10 mouse cellular contexts compared by ENCODE assay signal in the genomic region with DNA sequence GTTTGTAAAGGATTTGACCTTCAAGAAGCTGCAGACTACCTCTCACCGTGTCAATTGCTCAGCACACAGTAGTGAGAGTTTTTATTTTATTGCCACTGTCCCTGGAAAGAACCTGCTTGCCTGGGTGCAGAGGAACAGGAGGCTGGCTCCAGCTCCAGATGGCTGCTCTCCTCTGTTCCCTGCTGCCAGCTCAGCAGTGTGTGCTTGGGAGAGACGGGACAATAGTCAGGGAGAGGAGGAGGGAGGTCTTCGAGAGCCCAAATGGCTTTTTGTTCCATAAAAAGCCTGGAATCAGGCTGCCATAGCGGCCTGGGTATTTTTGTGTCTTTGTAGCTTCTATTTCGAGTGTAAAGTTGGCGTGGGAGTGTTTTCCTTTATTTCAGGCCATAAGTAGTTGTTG. TPM values are rescaled to one million over a fixed set of nuclear protein-coding genes. Genes with fewer than 3 reads are reported as not detected.
DNase-seq lines count a peak whose midpoint lies in the region; ATAC-seq and TF ChIP-seq lines count a peak whose summit lies in the region.
"Had no signal": no experiment of that assay in that cellular context is flagged by ENCODE, and none has a peak within 500 bp of the region (broad histone marks: within the 10 kb centered on the region; RNA-seq: fewer than 3 reads in every experiment).

No protein-coding gene starts in this region.

- peak; percentile 4 for DNase-seq in lung, embryonic 14.5 days
- DNase-seq in lung, adult 18-20 months = no peak
- DNase-seq in heart, adult 2 months = peak; percentile 38 to 46
- DNase-seq in layer of hippocampus, adult 18-20 months (ENCODE audit: low spot score in 2 of 2) = peak; percentile 78 to 85
- peak; percentile 53 for DNase-seq in midbrain, postnatal 0 days (ENCODE audit: low spot score)
- DNase-seq in spleen, postnatal 14 days (ENCODE audit: low spot score in 2 of 2) = no peak
- no peak for DNase-seq in spleen, postnatal 36 days (ENCODE audit: low spot score in 2 of 2)
- DNase-seq in thymus, postnatal 4 days = no peak

- H3K4me2 ChIP-seq in lung, embryonic 14.5 days = no peak overlapping the region
- H3K4me2 ChIP-seq in midbrain, postnatal 0 days (ENCODE audit: low read depth, low read length, poor library complexity, severe bottlenecking) = no peak overlapping the region
- H3K4me2 ChIP-seq: embryonic facial prominence, embryonic 15.5 days had no signal

- no peak for ATAC-seq in lung, embryonic 14.5 days (ENCODE audit: insufficient read depth)
- ATAC-seq in midbrain, postnatal 0 days (ENCODE audit: low FRiP score) = peak; percentile 60; the same call in 1 of the 2 replicates

- intact Hi-C loops in heart, adult 2 months (cut with DNase I) = loop anchor here (10.0 kb wide), 2 partner anchors 240 to 280 kb away; no protein-coding TSS in a partner anchor

- no peaks in the 10 kb centered on the region for H3K9me3 ChIP-seq in lung, embryonic 14.5 days (ENCODE audit: low read depth, low read length)
- no peaks in the 10 kb centered on the region for H3K9me3 ChIP-seq in midbrain, postnatal 0 days (ENCODE audit: low read length)
- H3K9me3 ChIP-seq: embryonic facial prominence, embryonic 15.5 days had no signal

- no peaks in the 10 kb centered on the region for H3K4me1 ChIP-seq in lung, embryonic 14.5 days (ENCODE audit: insufficient read depth)
- peaks cover 10% of the 10 kb centered on the region for H3K4me1 ChIP-seq in heart, adult 2 months (ENCODE audit: control insufficient read depth, insufficient read depth, low read length)
- no peaks in the 10 kb centered on the region for H3K4me1 ChIP-seq in midbrain, postnatal 0 days (ENCODE audit: insufficient read depth, low read length)
- H3K4me1 ChIP-seq: embryonic facial prominence, embryonic 15.5 days had no signal

- 0 out of 2 replicates have a peak, but pooled peaks have one; percentile 22 for TF ChIP-seq POLR2A in heart, adult 2 months (IDR thresholded peaks at IDR 0.05; ENCODE audit: insufficient read depth, low read depth, low read length)

- H3K27me3 ChIP-seq in lung, embryonic 14.5 days (ENCODE audit: insufficient read depth, low read length) = no peaks in the 10 kb centered on the region
- no peaks in the 10 kb centered on the region for H3K27me3 ChIP-seq in heart, adult 2 months (ENCODE audit: control insufficient read depth, insufficient read depth, low read length)
- H3K27me3 ChIP-seq in midbrain, postnatal 0 days (ENCODE audit: insufficient read depth, low read length) = no peaks in the 10 kb centered on the region
- H3K27me3 ChIP-seq: embryonic facial prominence, embryonic 15.5 days had no signal

- H3K36me3 ChIP-seq in lung, embryonic 14.5 days (ENCODE audit: insufficient read depth) = no peaks in the 10 kb centered on the region
- peaks cover 9% of the 10 kb centered on the region for H3K36me3 ChIP-seq in heart, adult 2 months (ENCODE audit: control insufficient read depth, insufficient read depth, low read length)
- H3K36me3 ChIP-seq in midbrain, postnatal 0 days (ENCODE audit: insufficient read depth, low read length) = no peaks in the 10 kb centered on the region
- H3K36me3 ChIP-seq: embryonic facial prominence, embryonic 15.5 days had no signal

- H3K79me2 ChIP-seq in heart, adult 2 months (replicated peaks; ENCODE audit: control insufficient read depth, insufficient read depth, low read length) = no peaks in the 10 kb centered on the region

- no peak for TF ChIP-seq CTCF in lung, embryonic 14.5 days (IDR thresholded peaks at IDR 0.05; ENCODE audit: low read depth)
- TF ChIP-seq CTCF in heart, adult 2 months (IDR thresholded peaks at IDR 0.05) = no peak
- TF ChIP-seq CTCF in midbrain, postnatal 0 days (IDR thresholded peaks at IDR 0.05) = no peak

- H3K27ac ChIP-seq in lung, embryonic 14.5 days (ENCODE audit: low read depth) = no peak overlapping the region
- peak overlapping the region; percentile 88 for H3K27ac ChIP-seq in heart, adult 2 months
- no peak overlapping the region for H3K27ac ChIP-seq in midbrain, postnatal 0 days (ENCODE audit: low read depth, low read length)
- H3K27ac ChIP-seq: embryonic facial prominence, embryonic 15.5 days; macrophage had no signal

- 37% methylated on average over 6 of the region's 6 CpGs for WGBS in lung, embryonic 14.5 days
- WGBS in heart, adult 2 months = 6% methylated on average over 6 of the region's 6 CpGs
- WGBS in midbrain, postnatal 0 days = 23% methylated on average over 6 of the region's 6 CpGs

- no peak overlapping the region for H3K4me3 ChIP-seq in lung, embryonic 14.5 days (ENCODE audit: low read depth, low read length)
- no peak overlapping the region for H3K4me3 ChIP-seq in heart, adult 2 months
- H3K4me3 ChIP-seq in midbrain, postnatal 0 days (ENCODE audit: low read depth, low read length) = no peak overlapping the region
- H3K4me3 ChIP-seq: embryonic facial prominence, embryonic 15.5 days had no signal

- no peak overlapping the region for H3K9ac ChIP-seq in lung, embryonic 14.5 days
- H3K9ac ChIP-seq in heart, adult 2 months (ENCODE audit: low read depth, low read length) = peak overlapping the region; percentile 14; the same call in 1 of the 2 replicates
- H3K9ac ChIP-seq in midbrain, postnatal 0 days (replicated peaks; ENCODE audit: low read length, poor library complexity, severe bottlenecking) = no peak overlapping the region
- H3K9ac ChIP-seq: embryonic facial prominence, embryonic 15.5 days had no signal

- TF ChIP-seq EP300 in heart, adult 2 months (IDR thresholded peaks at IDR 0.05; ENCODE audit: insufficient read depth, low read depth, low read length) = no peak

RNA-seq across cellular contexts. Expression of a gene that starts 54.5 kb away (rescaled TPM):
- not detected in 2 replicates for polyA plus RNA-seq in lung, embryonic 14.5 days (2014; fragmentation: Nextera tagmentation; extraction: Ambion mirVana)
- total RNA-seq in heart, adult 2 months (2021) = not detected
- polyA plus RNA-seq in heart, adult 2 months (2012; rRNA removed) = not detected in 2 replicates
- not detected for total RNA-seq in layer of hippocampus, adult 18-20 months (2021)
- total RNA-seq in midbrain, postnatal 0 days (2014; rRNA removed) = not detected in 2 replicates
- polyA plus RNA-seq in midbrain, postnatal 0 days (2015; fragmentation: Nextera tagmentation; extraction: Ambion mirVana) = not detected in 2 replicates
- polyA plus RNA-seq: embryonic facial prominence, embryonic 15.5 days; macrophage had no signal

Comparison
In these comparisons a context has a peak if more than half of its experiments do, and no peak if none do; other contexts are left out.
1. DNase-seq: peak in lung, embryonic 14.5 days (single experiment), heart, adult 2 months (2 of 2), layer of hippocampus, adult 18-20 months (2 of 2) and midbrain, postnatal 0 days (single experiment); none in lung, adult 18-20 months (0 of 2), spleen, postnatal 14 days (0 of 2), spleen, postnatal 36 days (0 of 2) and thymus, postnatal 4 days (single experiment).